Mouse (Mus musculus) CH12.LX (cell line): ENCODE results near the gene Abcb9. TPM values are rescaled to one million over a fixed set of nuclear protein-coding genes. Genes with fewer than 3 reads are reported as not detected.

Source experiments
- DNase-seq: peaks from one replicate; pipeline ENCODE4 v3.0.0-alpha.2; 2013; ENCODE audit errors: extremely low read depth
- H3K27ac ChIP-seq: 2 replicates; pipeline ENCODE4 v1.5.1; 2012; ENCODE audit warnings: low read depth, mild to moderate bottlenecking, control low read depth, moderate library complexity; ENCODE audit not compliant: insufficient read depth
- H3K27me3 ChIP-seq: replicated peaks from 2 replicates; pipeline ENCODE3; 2012; ENCODE audit warnings: inconsistent platforms
- H3K36me3 ChIP-seq, 2 experiments: replicated peaks in 1 of 2; 2 replicates each; pipeline versions ENCODE3 to v1.6.1; 2012; ENCODE audit warnings: inconsistent platforms in 1 of 2, low read length in 1 of 2, mild to moderate bottlenecking in 1 of 2, mixed read lengths in 1 of 2, moderate library complexity in 1 of 2; ENCODE audit not compliant: control insufficient read depth in 1 of 2, insufficient read depth in 1 of 2
- H3K4me1 ChIP-seq, 2 experiments: 2 replicates each; pipeline ENCODE4 v1.6.1; 2012; ENCODE audit warnings: inconsistent platforms in 1 of 2, moderate library complexity in 1 of 2; ENCODE audit not compliant: insufficient read depth in 2 of 2, control insufficient read depth in 1 of 2
- H3K4me2 ChIP-seq: 2 replicates; pipeline ENCODE4 v1.6.1; 2012; ENCODE audit warnings: low read depth, mild to moderate bottlenecking, control low read depth; ENCODE audit not compliant: poor library complexity, insufficient read depth, severe bottlenecking
- H3K4me3 ChIP-seq, 3 experiments: fragments of 150-350 bp in 1 of 3; sonication (generic) in 1 of 3; replicated peaks in 1 of 3; 2 replicates each; pipeline versions ENCODE3 to v1.5.1; 2011 to 2012; ENCODE audit warnings: low read depth in 2 of 3, low read length in 2 of 3, mild to moderate bottlenecking in 2 of 3, moderate library complexity in 2 of 3, control low read depth in 1 of 3, improper control_type of control experiment in 1 of 3, inconsistent platforms in 1 of 3, mixed read lengths in 1 of 3; ENCODE audit not compliant: poor library complexity in 1 of 3
- H3K79me2 ChIP-seq: replicated peaks from 2 replicates; pipeline ENCODE4 v1.6.1; 2012; ENCODE audit warnings: mild to moderate bottlenecking, moderate library complexity; ENCODE audit not compliant: control insufficient read depth, poor library complexity, insufficient read depth, severe bottlenecking; ENCODE audit errors: extremely low read depth
- H3K9ac ChIP-seq: 2 replicates; pipeline ENCODE4 v1.6.1; 2012; ENCODE audit warnings: low read depth, mild to moderate bottlenecking, control low read depth, moderate library complexity; ENCODE audit not compliant: insufficient read depth
- H3K9me3 ChIP-seq: replicated peaks from 2 replicates; pipeline ENCODE3; 2012; ENCODE audit warnings: low read length, inconsistent platforms, mixed read lengths
- CHD1 ChIP-seq: IDR thresholded peaks from 2 replicates; pipeline ENCODE4 v1.6.1; 2012; ENCODE audit warnings: low read depth, low read length, improper control_type of control experiment, inconsistent platforms
- CHD2 ChIP-seq: IDR thresholded peaks from 2 replicates; pipeline ENCODE4 v1.6.1; 2011; ENCODE audit warnings: low read length, improper control_type of control experiment
- CTCF ChIP-seq, 2 experiments: IDR thresholded peaks in 1 of 2; conservative IDR thresholded peaks in 1 of 2; 2 replicates each; pipeline ENCODE4 v1.5.1; 2011 to 2012; ENCODE audit warnings: low read depth in 2 of 2, low read length in 2 of 2, improper control_type of control experiment in 1 of 2, inconsistent platforms in 1 of 2, mild to moderate bottlenecking in 1 of 2, moderate library complexity in 1 of 2
- E2F4 ChIP-seq: IDR thresholded peaks from 2 replicates; pipeline ENCODE4 v1.6.1; 2011; ENCODE audit warnings: low read depth, low read length, improper control_type of control experiment; ENCODE audit not compliant: insufficient replicate concordance
- ELF1 ChIP-seq: IDR thresholded peaks from 2 replicates; pipeline ENCODE4 v1.6.1; 2014; ENCODE audit warnings: low read depth, mild to moderate bottlenecking, inconsistent platforms, low read length, improper control_type of control experiment
- EP300 ChIP-seq: IDR thresholded peaks from 2 replicates; pipeline ENCODE4 v1.6.1; 2011; ENCODE audit warnings: low read length, improper control_type of control experiment
- GABPA ChIP-seq: IDR thresholded peaks from 2 replicates; pipeline ENCODE4 v1.6.1; 2012; ENCODE audit warnings: low read depth, low read length, improper control_type of control experiment, inconsistent platforms; ENCODE audit not compliant: insufficient replicate concordance
- JUN ChIP-seq: IDR thresholded peaks from 2 replicates; pipeline ENCODE4 v1.6.1; 2011; ENCODE audit warnings: low read depth, mild to moderate bottlenecking, low read length, improper control_type of control experiment, moderate library complexity; ENCODE audit not compliant: insufficient read depth
- KAT2A ChIP-seq: IDR thresholded peaks from 2 replicates; pipeline ENCODE4 v1.6.1; 2012; ENCODE audit warnings: low read length, improper control_type of control experiment, inconsistent platforms; ENCODE audit not compliant: insufficient replicate concordance
- MAZ ChIP-seq: IDR thresholded peaks from 2 replicates; pipeline ENCODE4 v1.6.1; 2012; ENCODE audit warnings: low read depth, mild to moderate bottlenecking, inconsistent platforms, low read length, improper control_type of control experiment, moderate library complexity
- MEF2A ChIP-seq: IDR thresholded peaks from 2 replicates; pipeline ENCODE4 v1.6.1; 2014; ENCODE audit warnings: low read depth, mild to moderate bottlenecking, inconsistent platforms, low read length, improper control_type of control experiment, borderline replicate concordance
- MXI1 ChIP-seq: IDR thresholded peaks from 2 replicates; pipeline ENCODE4 v1.6.1; 2011; ENCODE audit warnings: mild to moderate bottlenecking, low read depth, low read length, improper control_type of control experiment
- MYC ChIP-seq: IDR thresholded peaks from 2 replicates; pipeline ENCODE4 v1.6.1; 2011; ENCODE audit warnings: low read depth, mild to moderate bottlenecking, improper control_type of control experiment, low read length
- NELFE ChIP-seq: IDR thresholded peaks from 2 replicates; pipeline ENCODE4 v1.6.1; 2011; ENCODE audit warnings: low read depth, low read length, improper control_type of control experiment
- NRF1 ChIP-seq: IDR thresholded peaks from 2 replicates; pipeline ENCODE4 v1.6.1; 2014; ENCODE audit warnings: low read depth, mild to moderate bottlenecking, inconsistent platforms, low read length, improper control_type of control experiment, moderate library complexity
- PAX5 ChIP-seq: IDR thresholded peaks from 2 replicates; pipeline ENCODE4 v1.6.1; 2012; ENCODE audit warnings: low read length, inconsistent platforms, mixed read lengths
- POLR2AphosphoS2 ChIP-seq: IDR thresholded peaks from 2 replicates; pipeline ENCODE4 v1.6.1; 2011; ENCODE audit warnings: low read depth, low read length, improper control_type of control experiment
- RAD21 ChIP-seq: IDR thresholded peaks from 2 replicates; pipeline ENCODE4 v1.6.1; 2011; ENCODE audit warnings: low read depth, mild to moderate bottlenecking, low read length, improper control_type of control experiment, moderate library complexity
- SIN3A ChIP-seq: IDR thresholded peaks from 2 replicates; pipeline ENCODE4 v1.6.1; 2012; ENCODE audit warnings: low read length, improper control_type of control experiment, inconsistent platforms
- SMC3 ChIP-seq: IDR thresholded peaks from 2 replicates; pipeline ENCODE4 v1.6.1; 2011; ENCODE audit warnings: low read depth, low read length, improper control_type of control experiment
- TCF12 ChIP-seq: IDR thresholded peaks from 2 replicates; pipeline ENCODE4 v1.6.1; 2014; ENCODE audit warnings: low read depth, mild to moderate bottlenecking, inconsistent platforms, low read length, improper control_type of control experiment
- UBTF ChIP-seq: IDR thresholded peaks from 2 replicates; pipeline ENCODE4 v1.6.1; 2012; ENCODE audit warnings: low read depth, mild to moderate bottlenecking, inconsistent platforms, low read length, improper control_type of control experiment, moderate library complexity
- ZC3H11A ChIP-seq: IDR thresholded peaks from 2 replicates; pipeline ENCODE4 v1.6.1; 2012; ENCODE audit warnings: low read depth, mild to moderate bottlenecking, inconsistent platforms, low read length, improper control_type of control experiment
- ZKSCAN1 ChIP-seq: IDR thresholded peaks from 2 replicates; pipeline ENCODE4 v1.6.1; 2012; ENCODE audit warnings: low read depth, inconsistent platforms, low read length, improper control_type of control experiment, borderline replicate concordance
- ZMIZ1 ChIP-seq: IDR thresholded peaks from 2 replicates; pipeline ENCODE4 v1.6.1; 2012; ENCODE audit warnings: low read depth, mild to moderate bottlenecking, inconsistent platforms, low read length, improper control_type of control experiment
- dilution Hi-C: fragments of 300-500 bp; cut with MboI; formaldehyde crosslinking; loops from 2 replicates; pipeline ENCODE4 v1.14.3; 2020; ENCODE audit warnings: low sequenced_read_pairs; ENCODE audit not compliant: extremely low pct_unique_long_range_greater_than_20kb, extremely low pct_ligation_motif_present
- in situ Hi-C: fragments of 300-500 bp; cut with MboI; formaldehyde crosslinking; loops from 3 replicates; pipeline ENCODE4 v1.14.3; 2019; ENCODE audit warnings: low sequenced_read_pairs, low pct_ligation_motif_present, low pct_unique_long_range_greater_than_20kb, mixed read lengths
- polyA plus RNA-seq: library from polyadenylated mRNA; unstranded; fragments of >175 nt; gene quantifications from 2 replicates; pipeline ENCODE4 v1.2.1, GENCODE M21; 2012; ENCODE audit warnings: low read depth; ENCODE audit not compliant: insufficient read length
- total RNA-seq, 2 experiments: library from RNA; depleted of rRNA; stranded (reverse); fragments of 300-350 nt in 1 of 2; fragments of >200 nt in 1 of 2; gene quantifications; 2 replicates each; pipeline ENCODE4 v1.2.3; 2012 to 2014

Gene Abcb9
- total and polyA plus RNA-seq, 3 experiments, result 0.44 to 1.4 (median 0.98) TPM

DNA sequence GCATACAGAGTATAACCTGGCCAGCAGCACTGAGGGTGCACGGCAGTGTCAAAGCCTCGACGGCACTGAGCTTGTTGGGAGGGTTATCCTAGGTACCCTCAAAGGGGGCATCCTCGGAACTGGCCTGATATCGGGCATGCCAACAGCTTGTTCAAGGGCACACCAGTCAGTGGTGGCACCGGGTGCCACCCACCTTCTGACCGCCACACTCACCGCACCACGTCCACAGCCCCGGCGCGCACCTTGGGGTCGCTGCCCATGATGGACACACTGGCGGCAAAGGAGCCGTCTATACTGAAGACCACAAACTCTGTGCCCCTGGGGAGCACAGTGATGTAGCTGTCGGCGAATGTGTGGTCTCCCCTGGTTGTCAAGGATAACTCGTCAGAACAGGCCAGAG, 26.8 kb upstream of the Abcb9 start:
- dilution Hi-C loops, result no loop called here

GRCm38 (mm10) chr5:124119204-124119603, 23.6 kb upstream of the Abcb9 start:
- dilution Hi-C loops, result no loop called here

More for the DNA sequence above, 26.8 kb upstream of the Abcb9 start:
- no peak overlapping the region for H3K27ac ChIP-seq
- no peak overlapping the region for H3K4me3 ChIP-seq
- no peaks in the 10 kb centered on the region for H3K27me3 ChIP-seq
- H3K9me3 ChIP-seq, result no peaks in the 10 kb centered on the region
- TF ChIP-seq UBTF, result no peak
- no peak for TF ChIP-seq ELF1
- H3K4me1 ChIP-seq, result peaks cover 5 to 36% of the 10 kb centered on the region in 2 experiments
- no peak for DNase-seq
- H3K4me2 ChIP-seq, result no peak overlapping the region
- H3K36me3 ChIP-seq, result peaks cover 64 to 98% of the 10 kb centered on the region in 2 experiments
- H3K79me2 ChIP-seq, result no peaks in the 10 kb centered on the region
- H3K9ac ChIP-seq, result no peak overlapping the region
- in situ Hi-C loops, result no loop called here

DNA sequence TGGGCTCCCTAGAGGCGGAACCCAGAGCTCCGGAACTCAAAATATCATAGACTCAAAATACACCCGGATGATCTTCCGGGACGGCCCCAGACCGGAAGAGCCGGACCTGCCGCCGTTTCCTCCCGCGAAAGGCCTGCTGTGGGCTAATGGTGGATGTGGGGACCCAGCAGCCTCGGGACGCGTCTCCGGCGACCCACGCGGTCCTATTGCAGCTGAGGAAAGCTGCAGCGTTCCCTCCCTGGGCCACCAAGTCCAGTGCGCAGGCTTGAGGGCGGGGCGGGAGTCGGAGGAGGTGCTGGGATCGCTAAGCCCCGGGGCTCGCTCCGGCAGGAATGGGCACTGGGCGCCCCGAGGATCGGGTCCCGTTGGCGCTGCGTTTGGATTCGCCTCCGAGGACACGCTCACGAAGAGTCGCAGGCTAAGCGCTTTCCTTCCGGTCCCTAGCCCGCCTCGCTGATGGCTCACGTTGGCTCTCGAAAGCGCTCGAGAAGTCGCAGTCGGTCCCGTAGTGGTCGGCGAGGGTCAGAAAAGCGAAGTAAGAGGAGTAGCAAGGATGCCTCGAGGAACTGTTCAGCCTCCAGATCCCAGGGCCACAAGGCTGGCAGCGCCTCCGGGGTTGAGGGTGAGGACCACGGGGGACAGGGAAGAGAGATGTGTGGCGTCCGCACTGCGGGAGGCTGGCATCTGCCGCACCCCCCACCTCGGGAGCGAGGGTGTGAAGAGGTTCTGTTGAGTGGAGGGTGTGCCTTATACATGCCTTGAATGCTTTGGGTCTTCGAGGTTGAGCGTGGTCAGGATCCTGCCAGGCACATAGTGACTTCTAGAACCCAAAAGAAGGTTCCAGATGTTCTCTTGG, 20.6 kb upstream of the Abcb9 start, which contains the start of gene Arl6ip4:
TSS of gene Arl6ip4 (plus strand) at position 100 of the 856 bp plus-strand sequence.
- no peaks in the 10 kb centered on the region for H3K27me3 ChIP-seq
- peaks cover 10% of the 10 kb centered on the region for H3K79me2 ChIP-seq
- in situ Hi-C loops, result loop anchor here (5.0 kb wide), 1 partner anchor 36 kb away; no protein-coding TSS in a partner anchor
- H3K4me1 ChIP-seq, result peaks cover 15 to 65% of the 10 kb centered on the region in 2 experiments
- 0 out of 2 replicates have a peak within 1 kb of the TSS, but pooled peaks have one; percentile 36 for H3K27ac ChIP-seq
- dilution Hi-C loops, result no loop called here
- peak within 1 kb of the TSS; percentile 70 for H3K9ac ChIP-seq
- no peaks in the 10 kb centered on the region for H3K9me3 ChIP-seq
- peak; percentile 66 for DNase-seq
- H3K4me3 ChIP-seq, result peak within 1 kb of the TSS; percentile 74 to 91 (median 79)
- H3K36me3 ChIP-seq, result peaks cover 48 to 64% of the 10 kb centered on the region in 2 experiments
- H3K4me2 ChIP-seq, result peak within 1 kb of the TSS; percentile 79
- TF ChIP-seq ZMIZ1 (0 out of 2 replicates have a peak, but pooled peaks have one; percentile 31), KAT2A (peak; percentile 77; the same call in 1 of the 2 replicates), GABPA (no peak; the same call in 1 of the 2 replicates), MXI1 (peak; percentile 74), CHD2 (peak; percentile 70), E2F4 (no peak), ZC3H11A (no peak), MYC (no peak), PAX5 (no peak), SMC3 (no peak), CTCF (conservative IDR thresholded peaks at IDR 0.05 in 1 of 2, IDR thresholded peaks at IDR 0.05 in 1 of 2; ENCODE audit: low read depth in 2 of 2, low read length in 2 of 2) (no peak), ZKSCAN1 (no peak), RAD21 (no peak), MAZ (peak; percentile 84; the same call in 1 of the 2 replicates), JUN (no peak), EP300 (no peak), CHD1 (no peak), POLR2AphosphoS2 (no peak), TCF12 (peak; percentile 80)

More at GRCm38 (mm10) chr5:124119204-124119603, 23.6 kb upstream of the Abcb9 start:
- no peak for DNase-seq
- no peak overlapping the region for H3K27ac ChIP-seq
- peaks cover 11 to 50% of the 10 kb centered on the region in 2 experiments for H3K4me1 ChIP-seq
- no peaks in the 10 kb centered on the region for H3K27me3 ChIP-seq
- in situ Hi-C loops, result loop anchor here (5.0 kb wide), 1 partner anchor 33 kb away; no protein-coding TSS in a partner anchor
- no peak overlapping the region for H3K4me2 ChIP-seq
- TF ChIP-seq ELF1, result no peak
- TF ChIP-seq SIN3A, result no peak
- TF ChIP-seq NELFE, result no peak
- no peak for TF ChIP-seq MEF2A
- TF ChIP-seq ZMIZ1, result no peak
- TF ChIP-seq NRF1, result no peak
- H3K9ac ChIP-seq, result no peak overlapping the region
- no peaks in the 10 kb centered on the region for H3K9me3 ChIP-seq
- H3K36me3 ChIP-seq, result peaks cover 67 to 83% of the 10 kb centered on the region in 2 experiments
- H3K79me2 ChIP-seq, result peaks cover 10% of the 10 kb centered on the region
- H3K4me3 ChIP-seq, result no peak overlapping the region
